Mouse (Mus musculus) cerebellum, adult 2 months (tissue): ENCODE measurements at regions not wholly inside any gene's neighbourhood (a gene's known extent, or its start where the extent isn't known, plus 50 kb on each side); places are given as distances from the start of the nearest gene placed in this dataset.

Experiments
- CTCF ChIP-seq: fragments of 200-500 bp; IDR thresholded peaks from 2 replicates; pipeline ENCODE4 v1.5.1; 2011; ENCODE audit warnings: low read depth, mild to moderate bottlenecking, control low read depth, low read length, moderate library complexity, borderline replicate concordance; ENCODE audit not compliant: insufficient read depth
- POLR2A ChIP-seq: fragments of 200-500 bp; IDR thresholded peaks from 2 replicates; pipeline ENCODE4 v1.6.1; 2011; ENCODE audit warnings: low read length, control low read depth, borderline replicate concordance; ENCODE audit not compliant: insufficient read depth

- TF ChIP-seq CTCF, result no peak
- TF ChIP-seq POLR2A, result no peak
Measured at GRCm38 (mm10) chr6:31233252-31233993, 165.1 kb upstream of the Mkln1 start.
